Mouse (Mus musculus) embryonic facial prominence, embryonic 14.5 days (tissue): ENCODE results near the gene Smg9. TPM values are rescaled to one million over a fixed set of nuclear protein-coding genes. Genes with fewer than 3 reads are reported as not detected.
A peak's percentile ranks its signal among the peaks of the same experiment; 100 is the strongest.

ENCODE experiments used
- ATAC-seq: fragments of 200-750 bp; cut with Nextera tagmentation; 2 replicates; pipeline ENCODE4 v1.8.0; 2017; ENCODE audit warnings: low read depth, moderate number of reproducible peaks, moderate TSS enrichment
- DNase-seq: peaks from one replicate; pipeline ENCODE4 v3.0.0-alpha.2; 2015; ENCODE audit warnings: low spot score
- H3K27ac ChIP-seq: fragments of 300-500 bp; sonication (generic); replicated peaks from 2 replicates; pipeline ENCODE4 v1.5.1; 2014; ENCODE audit warnings: low read depth, mild to moderate bottlenecking, low read length, moderate library complexity
- H3K27me3 ChIP-seq: fragments of 300-500 bp; sonication (generic); replicated peaks from 2 replicates; pipeline ENCODE4 v1.6.1; 2014; ENCODE audit warnings: low read length; ENCODE audit not compliant: control insufficient read depth, insufficient read depth
- H3K36me3 ChIP-seq: fragments of 300-500 bp; sonication (generic); 2 replicates; pipeline ENCODE4 v1.6.1; 2014; ENCODE audit warnings: low read length, mixed read lengths; ENCODE audit not compliant: control insufficient read depth, insufficient read depth
- H3K4me1 ChIP-seq: fragments of 300-500 bp; sonication (generic); 2 replicates; pipeline ENCODE4 v1.6.1; 2014; ENCODE audit warnings: antibody characterized with exemption, low read length; ENCODE audit not compliant: control insufficient read depth, insufficient read depth
- H3K4me2 ChIP-seq: fragments of 300-500 bp; sonication (generic); 2 replicates; pipeline ENCODE4 v1.6.1; 2014; ENCODE audit warnings: low read depth, mild to moderate bottlenecking, low read length, moderate library complexity, mixed read lengths
- H3K4me3 ChIP-seq: fragments of 300-500 bp; sonication (generic); 2 replicates; pipeline ENCODE4 v1.5.1; 2014; ENCODE audit warnings: low read depth, mild to moderate bottlenecking, low read length
- H3K9ac ChIP-seq: fragments of 300-500 bp; sonication (generic); 2 replicates; pipeline ENCODE4 v1.6.1; 2014; ENCODE audit warnings: low read depth, mild to moderate bottlenecking, low read length, moderate library complexity, mixed read lengths
- H3K9me3 ChIP-seq: fragments of 300-500 bp; sonication (generic); 2 replicates; pipeline ENCODE4 v1.6.1; 2016; ENCODE audit warnings: low read length; ENCODE audit not compliant: control insufficient read depth
- WGBS: fragments of 180-500 bp; shearing (Covaris S2); extraction: QIAGEN DNeasy Blood & Tissue Kit; methylation state at CpG from one replicate; pipeline ENCODE4 v1.1.7; 2014; 5-methylcytosine and 5-hydroxymethylcytosine counted together
- polyA plus RNA-seq: library from polyadenylated mRNA; unstranded; fragments of >200 nt; fragmentation: Nextera tagmentation; extraction: Ambion mirVana; gene quantifications from 2 replicates; pipeline ENCODE4 v1.2.1, GENCODE M21; 2014

Smg9 gene
- 17.6 and 19.9 TPM in 2 replicates for polyA plus RNA-seq

- Histone ChIP-seq H3K4me2 (peak within 1 kb of the TSS; percentile 59), H3K4me1 (no peaks in the 10 kb centered on the region), H3K36me3 (0 out of 2 replicates have a peak, but pooled peaks cover 5% of the 10 kb centered on the region), H3K9me3 (no peaks in the 10 kb centered on the region), H3K4me3 (peak within 1 kb of the TSS; percentile 49), H3K9ac (peak within 1 kb of the TSS; percentile 61), H3K27ac (peak within 1 kb of the TSS; percentile 88), H3K27me3 (no peaks in the 10 kb centered on the region)
- DNase-seq (peak; percentile 99), ATAC-seq (peak; percentile 98)
- WGBS = 3% methylated on average over 63 of the region's 66 CpGs
These were observed at the start of gene Smg9 for GRCm38 (mm10) chr7:24399256-24400081. Gene Smg9 (plus strand): TSS chr7:24399619.

- 79% methylated on average over 6 of the region's 6 CpGs for WGBS
- DNase-seq (no peak), ATAC-seq (no peak)
- Histone ChIP-seq H3K4me3 (no peak overlapping the region), H3K9me3 (no peaks in the 10 kb centered on the region), H3K27me3 (no peaks in the 10 kb centered on the region), H3K4me2 (no peak overlapping the region), H3K9ac (no peak overlapping the region), H3K4me1 (no peaks in the 10 kb centered on the region), H3K27ac (no peak overlapping the region), H3K36me3 (no peaks in the 10 kb centered on the region)
These were observed 43.8 kb upstream of the Smg9 start for GRCm38 (mm10) chr7:24355646-24356045.

- Histone ChIP-seq H3K4me1 (no peaks in the 10 kb centered on the region), H3K27me3 (no peaks in the 10 kb centered on the region), H3K27ac (no peak overlapping the region), H3K9me3 (no peaks in the 10 kb centered on the region), H3K4me2 (no peak overlapping the region), H3K36me3 (no peaks in the 10 kb centered on the region), H3K4me3 (no peak overlapping the region), H3K9ac (no peak overlapping the region)
- DNase-seq (no peak), ATAC-seq (no peak)
- WGBS = 78% methylated on average over 10 of the region's 10 CpGs
These were observed 43.3 kb upstream of the Smg9 start for GRCm38 (mm10) chr7:24356081-24356480.

GRCm38 (mm10) chr7:24357899-24358298 lies 41.5 kb upstream of the Smg9 start:
- WGBS = 53% methylated on average over 4 of the region's 4 CpGs

GRCm38 (mm10) chr7:24359269-24359668 lies 40.1 kb upstream of the Smg9 start:
- Histone ChIP-seq H3K36me3 (no peaks in the 10 kb centered on the region), H3K9ac (no peak overlapping the region), H3K4me3 (no peak overlapping the region), H3K4me2 (no peak overlapping the region), H3K4me1 (no peaks in the 10 kb centered on the region), H3K27me3 (no peaks in the 10 kb centered on the region), H3K27ac (no peak overlapping the region), H3K9me3 (no peaks in the 10 kb centered on the region)
- ATAC-seq (no peak), DNase-seq (peak; percentile 27)
- 21% methylated on average over 9 of the region's 9 CpGs for WGBS

More at GRCm38 (mm10) chr7:24357899-24358298, 41.5 kb upstream of the Smg9 start:
- H3K9me3 ChIP-seq = no peaks in the 10 kb centered on the region
- ATAC-seq (no peak), DNase-seq (no peak)
- H3K27me3 ChIP-seq = no peaks in the 10 kb centered on the region
- H3K9ac ChIP-seq = no peak overlapping the region
- no peaks in the 10 kb centered on the region for H3K4me1 ChIP-seq
- H3K4me3 ChIP-seq = no peak overlapping the region
- H3K27ac ChIP-seq = no peak overlapping the region
- no peak overlapping the region for H3K4me2 ChIP-seq
- no peaks in the 10 kb centered on the region for H3K36me3 ChIP-seq

GRCm38 (mm10) chr7:24361001-24361400 lies 38.4 kb upstream of the Smg9 start:
- H3K36me3 ChIP-seq = no peaks in the 10 kb centered on the region
- DNase-seq (no peak), ATAC-seq (no peak)
- no peak overlapping the region for H3K4me2 ChIP-seq
- no peaks in the 10 kb centered on the region for H3K27me3 ChIP-seq
- H3K9ac ChIP-seq = no peak overlapping the region
- WGBS = 59% methylated on average over 4 of the region's 4 CpGs
- H3K27ac ChIP-seq = no peak overlapping the region
- no peaks in the 10 kb centered on the region for H3K4me1 ChIP-seq
- H3K4me3 ChIP-seq = no peak overlapping the region
- H3K9me3 ChIP-seq = no peaks in the 10 kb centered on the region

- H3K4me1 ChIP-seq = no peaks in the 10 kb centered on the region
- DNase-seq (no peak), ATAC-seq (no peak)
- H3K9me3 ChIP-seq = no peaks in the 10 kb centered on the region
- H3K27me3 ChIP-seq = no peaks in the 10 kb centered on the region
- no peak overlapping the region for H3K27ac ChIP-seq
- H3K4me3 ChIP-seq = no peak overlapping the region
- WGBS = 29% methylated on average over 6 of the region's 7 CpGs
- H3K9ac ChIP-seq = no peak overlapping the region
- no peaks in the 10 kb centered on the region for H3K36me3 ChIP-seq
- no peak overlapping the region for H3K4me2 ChIP-seq
These were observed 36.2 kb upstream of the Smg9 start for GRCm38 (mm10) chr7:24363228-24363627.

GRCm38 (mm10) chr7:24364827-24365226 lies 34.6 kb upstream of the Smg9 start:
- Histone ChIP-seq H3K27me3 (no peaks in the 10 kb centered on the region), H3K9me3 (no peaks in the 10 kb centered on the region), H3K4me1 (no peaks in the 10 kb centered on the region), H3K4me2 (no peak overlapping the region), H3K27ac (no peak overlapping the region), H3K4me3 (no peak overlapping the region), H3K36me3 (no peaks in the 10 kb centered on the region), H3K9ac (no peak overlapping the region)
- 0 out of 2 replicates have a peak, but pooled peaks have one; percentile 33 for ATAC-seq
- peak; percentile 87 for DNase-seq
- WGBS = 22% methylated on average over 10 of the region's 10 CpGs
